Mouse (Mus musculus) left cerebral cortex, adult 18-20 months (tissue): Measurements from ENCODE around the gene Fam155a. TPM values are rescaled to one million over a fixed set of nuclear protein-coding genes. Genes with fewer than 3 reads are reported as not detected.
"Not testable (repeated sequence)": the region's sequence is repeated elsewhere in the genome, so short reads cannot be mapped to it uniquely, and the experiment has no call there.

Experiments
- DNase-seq, 2 experiments: peaks; one replicate each; pipeline ENCODE4 v3.0.0; 2021 to 2022; ENCODE audit warnings: low spot score in 2 of 2, mixed read lengths in 1 of 2
- total RNA-seq, 2 experiments: library from RNA; stranded (reverse); gene quantifications; 2 replicates each; pipeline ENCODE4 v1.2.3; 2021

Gene Fam155a
- total RNA-seq, 2 experiments from 2014 or later: 101 to 105 TPM

DNA sequence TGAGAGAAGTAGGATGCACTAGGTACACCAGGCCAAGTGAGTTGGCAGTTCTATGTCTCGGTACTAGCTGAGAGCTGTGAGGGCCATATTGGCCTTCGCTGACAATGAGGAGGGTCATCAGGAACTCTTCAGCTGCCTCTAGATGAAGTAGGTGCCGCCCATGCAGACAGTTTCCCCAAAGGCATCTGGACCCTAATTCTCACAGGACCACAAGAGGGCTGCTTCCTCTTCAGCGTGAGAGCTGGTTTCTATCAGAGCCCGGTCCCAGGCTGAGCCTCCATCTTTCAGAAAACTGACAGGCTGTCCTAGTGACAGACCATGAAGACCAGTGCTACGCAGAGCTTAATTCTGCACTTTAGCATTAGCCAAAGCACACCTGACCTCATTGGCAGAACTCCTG is 364.8 kb downstream of the Fam155a start:
- no peak for DNase-seq

DNA sequence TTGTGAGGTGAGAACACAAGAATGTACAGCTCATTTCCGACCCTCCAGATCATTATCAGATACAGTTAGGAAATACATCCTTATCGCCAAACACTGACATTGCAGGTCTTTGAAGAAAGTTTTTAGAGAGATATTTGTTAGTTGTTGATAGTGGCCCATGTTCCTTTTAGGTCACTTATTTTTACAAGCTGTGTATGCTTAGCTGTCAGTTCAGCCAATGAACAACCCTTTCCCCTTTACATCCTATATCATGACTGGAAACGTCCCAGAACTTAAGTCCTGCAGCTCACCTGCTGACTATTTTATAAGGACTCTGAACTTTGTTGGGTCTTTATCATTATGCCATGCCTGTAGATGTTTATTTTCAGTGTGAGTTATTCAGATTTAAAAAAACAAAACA is 366.3 kb downstream of the Fam155a start:
- no peak for DNase-seq

- DNase-seq: no peak
These were observed 368.6 kb downstream of the Fam155a start for GRCm38 (mm10) chr8:9402393-9402792.

- DNase-seq: peak in 1 of 2 experiments; percentile 5
These were observed 372.2 kb downstream of the Fam155a start for GRCm38 (mm10) chr8:9398606-9399263.

GRCm38 (mm10) chr8:9398040-9398439 is 372.9 kb downstream of the Fam155a start:
- no peak for DNase-seq

- peak; percentile 30 to 34 for DNase-seq
These were observed 376.3 kb downstream of the Fam155a start for GRCm38 (mm10) chr8:9394670-9395069.

DNA sequence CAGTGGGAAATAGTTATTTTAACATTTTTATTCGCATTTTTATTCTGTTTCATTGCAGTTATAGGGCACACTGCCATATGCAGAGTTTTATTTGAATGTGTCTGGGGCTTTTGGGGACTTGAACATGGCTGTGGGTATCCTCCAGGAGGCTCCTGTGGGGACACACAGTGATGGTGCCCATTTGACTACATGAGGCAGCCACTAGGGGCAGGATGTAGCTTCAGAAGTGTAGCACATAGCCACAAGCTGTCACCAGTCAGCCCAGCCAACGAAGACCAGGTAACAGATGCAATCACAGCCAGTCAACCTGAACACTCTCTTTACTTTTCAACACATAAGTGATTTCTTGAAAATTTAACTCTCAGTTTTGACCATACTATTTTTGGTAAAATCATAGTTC is 377.7 kb downstream of the Fam155a start:
- no peak for DNase-seq

- DNase-seq: not testable (repeated sequence)
These were observed 380.7 kb downstream of the Fam155a start for GRCm38 (mm10) chr8:9390229-9390628.

DNA sequence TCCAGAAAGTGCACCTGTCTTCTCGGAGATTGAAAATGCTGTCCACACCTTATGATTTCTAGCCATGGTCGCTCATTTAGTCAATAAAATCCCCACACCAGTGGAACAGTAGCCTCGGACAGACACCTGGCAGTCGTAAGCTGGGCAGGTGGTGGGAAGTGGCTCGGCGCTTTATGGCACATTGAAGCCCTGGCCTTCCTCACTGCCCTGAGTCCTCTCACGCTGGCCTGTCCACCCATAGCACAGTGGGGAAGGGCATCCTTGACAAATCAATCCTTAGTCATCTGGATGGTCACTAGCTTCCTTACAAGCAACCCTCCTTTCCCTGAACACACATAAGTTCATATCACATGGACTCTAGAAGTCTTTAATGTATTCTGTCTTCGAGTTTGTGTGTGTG is 401.8 kb downstream of the Fam155a start:
- DNase-seq: no peak

GRCm38 (mm10) chr8:9367721-9368120 is 403.2 kb downstream of the Fam155a start:
- no peak for DNase-seq

- no peak for DNase-seq
These were observed 405.6 kb downstream of the Fam155a start for GRCm38 (mm10) chr8:9365381-9365780.

DNA sequence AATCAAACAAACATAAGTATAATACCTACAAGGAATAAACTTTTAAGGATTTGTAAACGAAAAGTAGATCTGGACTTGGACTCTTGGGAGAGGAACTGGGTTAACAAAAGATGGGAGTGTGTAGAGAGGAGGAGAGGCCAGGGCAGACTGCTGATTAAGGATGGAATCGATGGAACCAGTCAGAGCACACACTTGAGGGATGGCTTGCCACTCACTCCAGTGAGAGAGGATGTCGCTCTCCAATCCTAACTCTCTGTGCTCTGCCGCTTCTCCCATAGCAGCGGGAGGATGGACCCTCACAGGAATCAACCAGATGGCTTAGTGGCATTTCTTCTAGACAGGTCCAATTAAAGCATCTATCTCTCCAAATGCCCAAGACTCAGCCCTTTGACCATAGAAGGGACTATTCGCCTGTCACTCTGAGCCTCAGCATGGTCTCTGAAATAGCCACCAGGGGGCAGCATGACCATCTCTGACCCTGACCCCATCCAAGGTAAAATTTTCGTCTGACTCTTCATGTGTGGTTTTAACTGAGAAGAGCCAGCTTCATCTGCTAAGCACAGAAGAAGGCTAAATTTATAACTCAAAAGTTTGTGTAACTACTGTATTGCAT is 422.3 kb downstream of the Fam155a start:
- peak; percentile 16 to 22 for DNase-seq

DNA sequence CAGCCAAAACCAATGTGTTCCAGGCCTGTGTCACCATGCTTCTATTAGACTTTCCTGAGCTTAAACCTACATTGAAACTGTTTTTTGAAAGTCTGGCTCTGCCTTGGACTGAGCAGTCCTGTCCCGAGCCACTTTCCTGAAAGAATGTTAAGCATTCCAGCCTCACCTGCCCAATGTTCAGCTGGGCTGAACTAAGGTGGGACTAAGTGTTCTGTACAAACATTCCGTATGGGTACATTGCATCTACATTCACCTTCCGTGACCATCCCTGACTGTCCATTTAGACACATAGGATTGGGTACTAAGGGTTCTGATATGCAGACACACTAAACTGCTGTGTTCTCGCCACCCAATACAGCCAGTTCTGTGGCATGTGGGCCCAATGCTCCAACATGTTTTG is 423.8 kb downstream of the Fam155a start:
- DNase-seq: no peak

- no peak for DNase-seq
These were observed 426.8 kb downstream of the Fam155a start for GRCm38 (mm10) chr8:9344136-9344535.

GRCm38 (mm10) chr8:9342998-9343397 is 428.0 kb downstream of the Fam155a start:
- DNase-seq: no peak

GRCm38 (mm10) chr8:9342593-9342992 is 428.4 kb downstream of the Fam155a start:
- DNase-seq: no peak

GRCm38 (mm10) chr8:9337905-9338304 is 433.1 kb downstream of the Fam155a start:
- no peak for DNase-seq

DNA sequence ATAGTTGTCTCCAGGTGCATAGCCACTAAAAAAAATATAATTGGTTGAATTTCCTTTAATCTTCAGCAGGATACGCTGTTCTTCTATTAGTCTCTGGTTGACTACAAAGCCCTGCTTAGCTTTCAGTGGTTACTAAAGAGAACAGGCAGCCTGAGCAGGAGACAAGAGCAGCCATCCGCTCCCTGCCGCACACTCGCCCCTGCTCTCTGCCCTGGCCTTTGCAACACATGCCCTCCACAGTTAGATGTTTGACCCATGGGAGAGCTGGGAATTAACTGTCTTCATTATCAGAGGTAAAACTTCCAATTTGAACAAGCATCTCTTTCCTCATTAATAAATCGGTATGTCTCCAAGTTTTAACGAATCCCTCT is 435.0 kb downstream of the Fam155a start:
- no peak for DNase-seq

DNA sequence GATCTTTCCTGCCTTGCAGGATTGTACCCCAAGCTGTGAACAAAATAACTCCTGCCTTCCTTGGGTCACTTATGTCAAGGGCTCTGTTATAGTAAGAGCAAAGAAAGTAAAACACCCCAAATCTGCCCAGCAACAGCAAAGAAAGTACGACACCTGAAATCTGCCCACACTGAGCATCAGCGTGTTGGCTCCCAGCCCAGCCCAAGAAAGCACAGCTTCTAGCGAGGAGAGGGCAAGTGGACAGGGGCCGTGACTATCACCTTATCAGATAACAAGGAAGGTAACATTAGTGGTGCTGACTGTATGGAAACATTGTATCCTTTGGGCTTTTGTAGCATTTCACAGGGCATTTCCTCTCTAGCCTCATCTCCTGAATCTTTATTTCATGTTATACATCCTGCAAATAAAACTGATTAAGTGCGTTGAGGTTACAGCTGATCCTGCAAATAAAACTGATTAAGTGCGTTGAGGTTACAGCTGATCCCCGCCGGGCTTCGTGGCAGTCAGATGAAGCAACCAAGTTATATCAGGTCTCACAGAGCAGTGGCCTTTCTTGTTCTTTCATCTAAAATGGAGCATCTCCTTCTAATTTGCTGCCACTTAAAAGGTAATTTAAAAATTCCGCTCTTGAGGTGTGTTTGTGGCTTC is 435.6 kb downstream of the Fam155a start:
- no peak for DNase-seq

GRCm38 (mm10) chr8:9332766-9333165 is 438.2 kb downstream of the Fam155a start:
- no peak for DNase-seq

DNA sequence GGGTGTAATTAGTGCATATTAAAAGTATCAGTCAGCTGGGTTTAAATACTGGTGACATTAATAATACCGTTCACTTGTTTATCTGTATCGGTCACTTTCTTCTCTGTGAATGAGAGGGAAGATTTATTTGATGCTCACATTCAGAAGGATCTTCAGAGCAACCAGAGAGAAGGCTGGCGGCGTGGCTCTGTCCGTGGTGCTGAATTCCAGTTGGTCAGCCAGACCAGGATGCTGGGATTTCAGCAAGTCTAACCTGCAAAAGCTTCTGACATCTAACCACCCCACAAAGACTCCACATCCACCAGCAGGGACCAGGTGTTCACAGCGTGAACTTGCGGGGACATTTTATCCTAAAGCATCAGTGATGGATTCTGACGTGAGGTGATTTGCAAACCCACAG is 461.5 kb downstream of the Fam155a start:
- no peak for DNase-seq

GRCm38 (mm10) chr8:9303526-9304135 is 467.3 kb downstream of the Fam155a start:
- no peak for DNase-seq
